Mouse (Mus musculus) heart, postnatal 0 days (tissue): ENCODE measurements around the gene Rab9. TPM values are rescaled to one million over a fixed set of nuclear protein-coding genes. Genes with fewer than 3 reads are reported as not detected.

ENCODE experiments used
- ATAC-seq: fragments of 200-750 bp; cut with Nextera tagmentation; 2 replicates; pipeline ENCODE4 v1.8.0; 2017; ENCODE audit warnings: low read depth, moderate number of reproducible peaks, moderate library complexity; ENCODE audit not compliant: insufficient read depth
- DNase-seq: peaks from one replicate; pipeline ENCODE4 v3.0.0-alpha.2; 2016; ENCODE audit warnings: low spot score
- H3K27ac ChIP-seq: fragments of 300-500 bp; sonication (generic); 2 replicates; pipeline ENCODE4 v1.5.1; 2014; ENCODE audit warnings: low read depth, mild to moderate bottlenecking
- H3K27me3 ChIP-seq: fragments of 300-500 bp; sonication (generic); 2 replicates; pipeline ENCODE4 v1.6.1; 2014; ENCODE audit warnings: low read length, mixed read lengths; ENCODE audit not compliant: control insufficient read depth, insufficient read depth
- H3K36me3 ChIP-seq: fragments of 300-500 bp; sonication (generic); replicated peaks from 2 replicates; pipeline ENCODE4 v1.6.1; 2014; ENCODE audit warnings: low read length, mixed read lengths; ENCODE audit not compliant: control insufficient read depth, insufficient read depth
- H3K4me1 ChIP-seq: fragments of 300-500 bp; sonication (generic); 2 replicates; pipeline ENCODE4 v1.6.1; 2014; ENCODE audit warnings: antibody characterized with exemption; ENCODE audit not compliant: control insufficient read depth, insufficient read depth
- H3K4me2 ChIP-seq: fragments of 300-500 bp; sonication (generic); 2 replicates; pipeline ENCODE4 v1.6.1; 2014; ENCODE audit warnings: low read depth, mild to moderate bottlenecking, low read length, moderate library complexity
- H3K4me3 ChIP-seq: fragments of 300-500 bp; sonication (generic); 2 replicates; pipeline ENCODE4 v1.5.1; 2014; ENCODE audit warnings: low read depth, low read length
- H3K9ac ChIP-seq: fragments of 300-500 bp; sonication (generic); replicated peaks from 2 replicates; pipeline ENCODE4 v1.6.1; 2014; ENCODE audit warnings: low read depth, low read length, mixed read lengths
- H3K9me3 ChIP-seq: fragments of 300-500 bp; sonication (generic); replicated peaks from 2 replicates; pipeline ENCODE4 v1.6.1; 2016; ENCODE audit warnings: low read length; ENCODE audit not compliant: control insufficient read depth
- CTCF ChIP-seq: IDR thresholded peaks from 2 replicates; pipeline ENCODE4 v1.5.1; 2016; ENCODE audit warnings: antibody characterized with exemption, control low read depth, low read depth
- EP300 ChIP-seq: IDR thresholded peaks from 2 replicates; pipeline ENCODE4 v1.6.1; 2016; ENCODE audit warnings: antibody characterized with exemption, low read depth
- WGBS: fragments of 180-500 bp; shearing (Covaris S2); extraction: QIAGEN DNeasy Blood & Tissue Kit; methylation state at CpG from one replicate; pipeline ENCODE4 v1.1.7; 2014; 5-methylcytosine and 5-hydroxymethylcytosine counted together
- polyA plus RNA-seq: library from polyadenylated mRNA; unstranded; fragments of >200 nt; fragmentation: Nextera tagmentation; extraction: Ambion mirVana; gene quantifications from 2 replicates; pipeline ENCODE4 v1.2.1, GENCODE M21; 2015
- total RNA-seq: library from RNA; depleted of rRNA; stranded (reverse); fragments of >200 nt; gene quantifications from 2 replicates; pipeline ENCODE4 v1.2.3, GENCODE M21; 2014; ENCODE audit warnings: low replicate concordance; rRNA removed

The Rab9 gene
- total and polyA plus RNA-seq, 2 experiments from 2014 or later: 17.2 to 37.3 TPM

DNA sequence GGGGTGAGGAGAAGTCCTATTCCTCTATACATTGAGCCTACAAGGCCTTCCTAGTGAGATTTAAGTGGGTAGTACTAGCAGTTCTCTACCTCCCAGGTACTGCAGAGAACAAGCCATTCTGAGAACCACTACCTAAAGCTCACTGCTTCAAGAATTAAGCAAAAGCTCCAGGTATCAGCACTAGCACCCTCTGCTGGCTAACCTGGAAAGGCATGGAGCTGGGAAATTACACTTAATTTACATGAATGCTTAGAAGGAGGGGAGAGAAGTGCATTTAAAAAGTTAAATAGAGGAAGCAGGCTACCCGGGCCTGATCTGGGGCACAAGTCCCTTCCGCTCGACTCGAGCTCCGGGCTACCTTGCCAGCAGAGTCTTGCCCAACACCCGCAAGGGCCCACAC is 63.5 kb downstream of the Rab9 start:
- H3K27me3 ChIP-seq: no peaks in the 10 kb centered on the region
- H3K36me3 ChIP-seq: no peaks in the 10 kb centered on the region
- H3K4me2 ChIP-seq: no peak overlapping the region
- H3K4me3 ChIP-seq: no peak overlapping the region
- H3K27ac ChIP-seq: no peak overlapping the region
- H3K9me3 ChIP-seq: no peaks in the 10 kb centered on the region
- TF ChIP-seq CTCF (peak; percentile 51), EP300 (no peak)
- H3K4me1 ChIP-seq: no peaks in the 10 kb centered on the region
- no peak for DNase-seq
- ATAC-seq: no peak
- H3K9ac ChIP-seq: no peak overlapping the region
- 86% methylated on average over 2 of the region's 6 CpGs for WGBS

DNA sequence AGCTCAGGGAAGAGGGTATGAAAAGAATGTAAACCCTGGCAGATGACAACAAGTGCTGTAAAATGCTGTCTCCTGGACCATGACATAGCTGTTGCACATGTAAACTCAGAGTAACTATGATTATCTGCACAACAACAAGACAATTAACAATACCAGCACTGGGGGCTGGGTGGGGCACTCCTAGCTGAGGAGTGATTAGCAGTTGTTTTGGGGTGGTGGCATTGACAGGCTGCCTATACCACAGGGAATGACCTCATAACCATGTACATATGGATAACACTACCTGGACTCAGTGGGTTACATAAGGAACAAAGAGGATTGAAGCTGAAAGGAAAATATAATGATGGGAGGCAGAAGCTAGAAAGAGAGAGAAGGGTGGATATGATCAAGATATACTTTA is 71.8 kb downstream of the Rab9 start:
- Histone ChIP-seq H3K4me2 (no peak overlapping the region), H3K9ac (no peak overlapping the region)
- TF ChIP-seq CTCF (no peak), EP300 (no peak)

More for the DNA sequence above, 71.8 kb downstream of the Rab9 start:
- ATAC-seq (no peak), DNase-seq (no peak)
- H3K36me3 ChIP-seq: 0 out of 2 replicates have a peak, but pooled peaks cover 11% of the 10 kb centered on the region
- no peaks in the 10 kb centered on the region for H3K9me3 ChIP-seq
- H3K4me1 ChIP-seq: no peaks in the 10 kb centered on the region
- H3K4me3 ChIP-seq: no peak overlapping the region
- H3K27me3 ChIP-seq: no peaks in the 10 kb centered on the region
- no peak overlapping the region for H3K27ac ChIP-seq

Other genes with a start within 250 kb of the Rab9 start
- 6.4 and 13.0 TPM in 2 replicates for gene Gpm6b, start 241.0 kb downstream of the Rab9 start, total RNA-seq
- 3.9 and 5.5 TPM in 2 replicates for gene Gpm6b, start 241.0 kb downstream of the Rab9 start, polyA plus RNA-seq
- 13.5 and 14.6 TPM in 2 replicates for gene Trappc2, start 39.3 kb downstream of the Rab9 start, total RNA-seq
- gene Trappc2, start 39.3 kb downstream of the Rab9 start, polyA plus RNA-seq: 38.7 and 42.5 TPM in 2 replicates
- 3.6 and 4.7 TPM in 2 replicates for gene Ofd1, start 39.2 kb downstream of the Rab9 start, total RNA-seq
- gene Ofd1, start 39.2 kb downstream of the Rab9 start, polyA plus RNA-seq: 3.9 and 4.5 TPM in 2 replicates
- gene Tceanc, start 38.7 kb upstream of the Rab9 start, total RNA-seq: 4.3 and 7.6 TPM in 2 replicates
- 5.5 and 5.6 TPM in 2 replicates for gene Tceanc, start 38.7 kb upstream of the Rab9 start, polyA plus RNA-seq
- gene Egfl6, start 105.9 kb upstream of the Rab9 start, total RNA-seq: not detected in 2 replicates
- gene Egfl6, start 105.9 kb upstream of the Rab9 start, polyA plus RNA-seq: 0.64 and 0.86 TPM in 2 replicates